Mouse (Mus musculus) megakaryocyte, adult 5-6 weeks (primary cell): ENCODE data around the gene Rab40c. TPM values are rescaled to one million over a fixed set of nuclear protein-coding genes. Genes with fewer than 3 reads are reported as not detected.
A peak's percentile ranks its signal among the peaks of the same experiment; 100 is the strongest.
"Not testable (repeated sequence)": the region's sequence is repeated elsewhere in the genome, so short reads cannot be mapped to it uniquely, and the experiment has no call there.

Experiments used
- ATAC-seq: 2 replicates; pipeline ENCODE4 v1.8.0; 2016; ENCODE audit warnings: mild to moderate bottlenecking, inconsistent platforms; ENCODE audit not compliant: poor library complexity, severe bottlenecking
- total RNA-seq, 2 experiments: library from RNA; stranded (forward) in 1 of 2; stranded (reverse) in 1 of 2; fragments of 153-499, 151-499 nt in 1 of 2; fragments of 221-1000, 200-1000 nt in 1 of 2; gene quantifications; 2 replicates each; pipeline versions ENCODE4 v1.2.3 to v1.2.4; 2015 to 2017

Gene Rab40c
- total RNA-seq, 2 experiments from 2014 or later: 7.9 to 16.1 TPM

DNA sequence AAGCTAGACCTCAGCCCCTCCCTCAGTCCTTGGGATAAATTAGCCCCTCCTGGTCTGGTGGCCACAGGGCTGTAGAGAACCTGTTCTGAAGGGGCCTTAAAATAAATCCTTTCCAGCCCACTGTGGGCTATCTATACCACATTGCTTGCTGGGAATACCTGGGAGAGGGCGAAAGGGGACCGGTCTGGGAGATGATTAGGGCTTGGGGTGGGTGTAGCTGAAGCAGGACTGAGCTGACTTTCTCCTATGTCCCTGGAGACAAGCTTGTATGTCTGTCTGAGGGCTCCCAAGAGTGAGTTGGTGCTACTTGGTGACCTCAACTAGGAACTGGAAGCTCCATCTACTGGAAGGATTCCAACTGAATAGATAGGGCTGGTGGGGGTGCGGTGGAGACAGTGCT, 42.5 kb downstream of the Rab40c start:
- no peak for ATAC-seq

DNA sequence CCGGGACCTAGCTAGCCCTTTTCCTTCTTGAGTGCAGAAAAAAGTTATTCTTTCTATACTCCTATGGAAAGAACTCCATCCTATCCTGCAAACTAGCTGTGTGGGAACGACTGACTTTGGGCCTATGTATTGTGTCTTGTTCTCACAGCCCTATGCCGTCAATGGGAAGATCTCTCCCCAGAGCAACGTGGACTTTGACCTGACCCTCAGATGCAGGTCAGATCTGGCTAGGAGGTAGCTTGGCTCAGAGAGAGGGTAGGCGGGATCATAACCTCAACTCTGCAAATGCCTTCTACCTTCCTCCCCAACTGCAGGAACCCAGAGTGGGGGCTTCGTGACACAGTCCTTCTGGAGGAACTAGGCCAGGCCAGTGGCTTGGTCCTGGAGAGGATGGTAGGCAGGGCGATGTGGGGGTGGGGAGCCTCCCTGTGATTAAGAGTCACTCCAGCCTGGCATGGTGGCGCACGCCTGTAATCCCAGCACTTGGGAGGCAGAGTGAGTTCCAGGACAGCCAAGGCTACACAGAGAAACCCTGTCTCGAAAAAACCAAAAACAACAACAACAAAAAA, 43.1 kb downstream of the Rab40c start:
- no peak for ATAC-seq

DNA sequence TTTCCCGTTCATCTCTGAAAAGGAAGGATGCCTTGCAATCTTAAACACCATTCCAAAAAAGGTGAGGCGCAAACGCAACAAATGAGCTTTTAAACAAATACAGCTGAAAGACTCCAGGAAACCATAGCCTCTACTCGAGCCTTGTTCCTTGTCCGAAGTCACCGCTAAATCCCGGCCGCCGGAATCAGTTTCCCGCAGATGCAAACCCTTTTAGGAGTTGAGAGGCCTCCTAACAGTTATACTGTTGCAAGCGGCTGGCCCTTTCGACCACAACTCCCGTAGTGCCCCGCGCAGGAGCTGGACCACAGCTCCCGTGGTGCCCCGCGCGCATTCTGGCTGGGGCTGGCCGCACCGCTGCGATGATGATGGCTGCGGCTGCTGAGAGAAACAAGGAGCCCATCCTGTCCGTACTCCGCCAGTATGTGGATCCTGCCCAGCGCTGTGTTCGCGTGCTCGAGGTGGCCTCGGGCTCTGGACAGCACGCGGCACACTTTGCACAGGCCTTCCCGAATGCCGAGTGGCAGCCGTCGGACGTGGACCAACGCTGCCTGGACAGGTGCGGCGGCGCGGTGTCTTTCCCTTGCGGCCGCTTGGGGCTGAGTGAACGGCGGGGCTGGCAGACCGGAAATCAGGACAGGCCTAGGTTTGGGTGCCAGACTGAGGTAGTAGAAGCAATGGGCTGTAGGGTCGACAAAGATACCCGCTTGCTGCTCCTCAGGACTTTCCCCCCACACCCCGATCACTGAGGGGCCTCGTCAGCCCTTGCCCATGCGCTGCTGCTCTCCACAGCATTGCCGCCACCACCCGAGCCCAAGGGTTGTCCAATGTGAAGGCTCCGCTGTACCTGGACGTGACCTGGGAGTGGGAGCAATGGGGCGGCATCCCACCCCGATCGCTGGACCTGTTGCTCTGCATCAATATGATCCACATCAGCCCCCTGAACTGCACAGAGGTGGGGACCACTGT, 44.1 kb downstream of the Rab40c start:
- peak; percentile 91 for ATAC-seq

DNA sequence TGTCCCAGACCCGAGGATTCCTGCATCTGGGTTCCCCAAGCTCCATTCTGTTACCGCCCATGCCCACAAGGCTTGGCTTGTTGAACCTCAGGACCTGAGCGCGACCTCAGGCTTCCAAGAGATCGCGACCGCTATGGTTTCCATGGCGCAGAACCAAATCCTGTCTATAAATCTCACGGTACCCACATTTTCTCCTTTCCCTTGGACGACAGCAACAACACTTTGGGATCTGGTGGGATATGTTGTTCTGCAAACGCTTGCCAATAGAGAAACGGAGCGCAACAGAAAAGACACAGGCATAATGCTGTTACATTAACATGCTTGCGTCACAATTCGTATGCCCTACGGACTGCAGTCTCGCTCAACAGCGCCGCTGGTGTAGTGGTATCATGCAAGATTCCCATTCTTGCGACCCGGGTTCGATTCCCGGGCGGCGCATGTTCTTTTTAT, 44.8 kb downstream of the Rab40c start, which contains the start of gene Mettl26:
TSS of gene Mettl26 (plus strand) at position 354 of the 450 bp plus-strand sequence.
- ATAC-seq: peak; percentile 78

DNA sequence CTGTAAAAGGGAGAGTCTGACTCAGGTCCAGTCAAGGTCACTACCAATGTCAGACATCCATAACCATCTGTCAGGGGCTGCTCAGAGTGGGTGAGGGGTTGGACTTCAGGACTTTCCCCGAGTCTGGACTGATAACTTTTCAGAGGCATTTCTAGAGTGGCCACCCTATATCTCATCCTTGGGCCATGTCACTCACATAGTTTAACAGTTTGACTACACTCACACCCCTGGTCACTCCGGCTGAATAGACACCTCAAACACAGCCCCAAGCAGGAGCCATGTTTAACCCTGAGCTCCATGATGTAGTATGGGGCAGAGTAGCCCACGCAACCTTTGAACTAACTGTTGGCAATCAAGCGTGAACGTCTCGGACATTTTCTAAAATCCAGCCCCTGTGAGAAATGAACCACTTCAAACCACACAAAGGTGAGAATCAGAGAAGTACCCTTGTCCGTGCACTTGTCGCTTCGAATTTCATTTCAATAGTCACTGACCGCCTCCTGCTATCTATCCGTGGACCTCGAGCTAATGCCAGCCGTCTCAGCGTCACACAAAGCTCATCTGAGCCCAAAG, 45.3 kb downstream of the Rab40c start:
- no peak for ATAC-seq

DNA sequence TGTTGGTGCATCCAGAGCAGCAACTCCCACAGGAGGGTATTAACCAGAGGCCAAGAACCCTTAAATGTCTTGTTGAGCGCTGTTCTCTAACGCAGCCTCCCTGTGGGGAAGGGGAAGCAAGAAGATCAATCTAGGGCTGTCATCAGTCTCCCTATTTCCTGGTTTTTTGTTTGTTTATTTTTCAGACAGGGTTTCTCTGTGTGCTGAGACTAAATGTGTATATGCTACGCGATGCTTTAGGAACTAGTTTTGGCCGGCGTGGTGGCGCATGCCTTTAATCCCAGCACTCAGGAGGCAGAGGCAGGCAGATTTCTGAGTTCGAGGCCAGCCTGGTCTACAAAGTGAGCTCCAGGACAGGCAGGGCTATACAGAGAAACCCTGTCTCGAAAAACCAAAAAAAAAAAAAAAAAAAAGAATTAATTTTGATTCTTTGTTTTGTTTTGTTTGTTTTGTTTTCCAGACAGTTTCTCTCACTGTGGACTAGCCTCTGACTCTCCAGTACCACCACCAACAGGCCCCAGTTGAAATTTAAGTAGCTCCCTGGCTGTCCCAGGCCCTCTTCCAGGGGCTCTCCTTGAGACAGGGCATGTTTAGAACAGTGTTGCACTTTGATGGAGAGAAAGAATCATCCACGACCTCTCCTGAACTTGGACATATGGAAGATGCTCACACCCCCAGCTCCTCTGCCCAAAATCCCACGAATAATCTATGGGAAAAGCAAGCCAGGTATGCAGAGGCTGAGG, 46.0 kb downstream of the Rab40c start:
- no peak for ATAC-seq

DNA sequence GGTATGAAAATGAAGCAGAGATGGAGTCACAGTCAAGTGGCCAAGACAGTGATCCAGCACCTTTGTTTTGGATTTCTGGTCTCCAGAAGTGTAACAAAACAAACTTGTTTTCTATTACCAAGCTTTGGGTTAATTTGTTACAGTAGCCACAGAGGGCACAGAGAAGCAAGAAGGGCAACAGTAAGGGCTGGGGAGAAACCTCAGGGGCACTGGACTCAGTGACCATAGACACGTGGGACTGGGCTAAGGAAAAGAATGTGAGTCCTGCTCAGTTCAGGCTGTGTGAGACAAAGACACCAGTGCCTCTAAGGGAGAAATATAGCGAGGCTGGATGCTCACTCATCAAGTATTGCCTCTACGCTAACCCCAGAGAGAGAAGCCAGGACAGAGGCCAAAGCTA, 46.9 kb downstream of the Rab40c start:
- ATAC-seq: no peak

DNA sequence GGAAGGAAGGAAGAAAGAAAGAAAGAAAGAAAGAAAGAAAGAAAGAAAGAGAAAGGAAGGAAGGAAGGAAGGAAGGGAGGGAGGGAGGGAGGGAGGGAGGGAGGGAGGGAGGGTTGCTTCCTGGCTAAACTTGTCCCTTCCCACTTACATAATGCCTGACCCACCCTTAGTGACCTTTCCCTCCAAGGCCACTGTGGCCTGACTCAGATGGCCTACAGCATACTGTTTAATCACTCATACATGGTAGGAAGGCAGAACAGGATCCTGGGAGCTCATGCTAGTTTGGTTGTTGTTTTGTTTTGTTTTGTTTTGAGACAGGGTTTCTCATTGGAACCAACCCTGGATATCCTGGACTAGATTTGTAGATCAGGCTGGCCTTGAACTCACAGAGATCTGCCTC, 48.0 kb downstream of the Rab40c start:
- ATAC-seq: not testable (repeated sequence)

DNA sequence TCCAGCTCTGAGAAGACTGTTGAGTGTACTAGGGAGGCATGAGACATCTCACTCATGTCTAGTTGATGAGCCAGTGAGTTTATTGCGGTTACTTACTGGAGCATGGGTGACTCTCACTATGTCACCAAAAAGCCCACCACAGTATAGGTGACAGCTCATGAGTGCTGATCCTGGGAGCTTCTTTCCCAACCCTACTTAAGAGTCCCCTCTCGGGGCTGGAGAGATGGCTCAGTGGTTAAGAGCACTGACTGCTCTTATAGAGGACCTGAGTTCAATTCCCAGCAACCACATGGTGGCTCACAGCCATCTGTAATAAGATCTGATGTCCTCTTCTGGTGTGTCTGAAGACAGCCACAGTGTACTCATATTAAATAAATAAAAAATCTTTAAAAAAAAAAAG, 49.6 kb downstream of the Rab40c start:
- ATAC-seq: no peak

DNA sequence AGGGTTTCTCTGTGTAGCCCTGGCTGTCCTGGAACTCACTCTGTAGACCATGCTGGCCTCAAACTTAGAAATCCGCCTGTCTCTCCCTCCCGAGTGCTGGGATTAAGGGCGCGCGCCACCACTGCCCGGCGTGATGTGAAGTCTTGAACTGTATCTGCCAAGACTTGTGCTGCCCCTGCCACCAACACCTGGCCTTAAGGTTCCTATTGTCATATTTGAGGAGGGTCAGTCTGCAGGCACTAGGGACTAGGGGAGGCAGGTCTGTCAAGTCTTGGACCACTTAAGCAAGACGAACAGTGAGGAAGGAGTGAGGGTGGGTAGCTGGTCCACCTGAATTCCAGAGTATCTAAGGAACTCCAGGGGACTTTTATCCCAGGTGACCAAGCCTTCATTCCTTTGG, 50.0 kb downstream of the Rab40c start:
- no peak for ATAC-seq

DNA sequence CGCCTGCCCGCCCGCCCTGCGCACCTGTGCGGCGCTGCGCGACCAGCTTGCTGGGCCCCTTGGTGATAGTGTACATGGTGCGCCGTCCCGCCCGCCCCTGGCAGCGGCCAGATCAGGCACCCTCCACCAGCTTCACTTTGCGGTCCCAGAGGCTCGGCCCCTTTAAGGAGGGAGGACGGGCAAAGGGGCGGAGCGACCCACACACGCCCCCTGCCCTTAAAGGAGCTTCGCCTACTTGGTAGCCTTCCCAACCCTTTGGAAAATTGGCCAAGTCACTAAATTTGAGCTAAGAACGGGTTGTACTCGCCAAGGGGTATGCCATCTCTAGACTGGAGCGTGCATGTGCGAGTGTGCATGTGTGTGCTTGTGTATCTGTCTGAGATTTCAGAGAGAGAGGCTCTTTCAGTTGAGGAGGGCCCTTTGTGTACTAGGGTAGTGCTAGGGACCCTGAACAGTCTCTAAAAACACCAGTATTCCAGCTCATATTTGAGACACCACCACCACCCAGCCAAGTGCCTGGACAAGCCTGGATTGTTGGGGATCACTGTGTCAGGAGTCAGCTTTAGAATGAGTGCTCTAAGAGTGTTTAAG, 50.8 kb downstream of the Rab40c start, which contains the start of gene Mcrip2:
TSS of gene Mcrip2 (minus strand) at position 164 of the 591 bp plus-strand sequence.
- ATAC-seq: peak; percentile 66

DNA sequence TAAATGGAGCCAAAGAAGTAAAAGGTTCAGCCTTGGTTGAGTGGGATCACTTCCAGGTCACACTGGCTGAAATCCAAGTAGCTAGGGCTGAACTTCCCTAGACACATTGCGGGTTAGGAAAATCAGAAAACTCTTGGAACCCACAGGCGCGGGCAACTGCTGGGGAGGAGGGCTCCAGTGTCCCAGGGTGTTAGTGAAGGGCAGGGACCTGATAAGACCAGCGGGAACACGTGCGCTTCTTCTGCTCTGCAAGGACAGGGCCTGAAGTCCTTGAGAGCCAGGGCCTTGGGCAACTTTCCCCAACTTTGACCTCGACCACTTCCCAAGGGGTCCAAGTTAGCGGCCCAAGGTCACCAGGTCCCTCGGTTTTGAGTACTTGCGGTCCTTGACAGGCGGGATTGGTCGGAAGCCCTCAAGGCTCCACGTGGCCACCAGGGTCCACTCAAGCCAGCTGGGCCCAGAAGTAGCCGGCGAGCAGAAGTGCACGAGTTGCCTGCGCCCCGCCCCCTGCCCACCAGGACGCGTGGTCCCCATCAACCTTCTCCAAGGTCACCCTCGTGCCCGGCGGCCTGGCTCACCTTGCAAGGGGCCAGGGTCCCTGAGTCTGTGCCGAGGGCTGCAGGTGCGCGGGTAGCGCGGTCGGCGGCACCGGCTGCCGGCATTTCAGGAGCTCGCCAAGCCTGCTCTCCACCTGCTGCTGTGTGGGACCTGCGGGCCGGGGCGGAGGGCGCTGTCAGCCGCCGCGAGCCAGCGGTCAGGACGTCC, 51.5 kb downstream of the Rab40c start:
- peak; percentile 56 for ATAC-seq

DNA sequence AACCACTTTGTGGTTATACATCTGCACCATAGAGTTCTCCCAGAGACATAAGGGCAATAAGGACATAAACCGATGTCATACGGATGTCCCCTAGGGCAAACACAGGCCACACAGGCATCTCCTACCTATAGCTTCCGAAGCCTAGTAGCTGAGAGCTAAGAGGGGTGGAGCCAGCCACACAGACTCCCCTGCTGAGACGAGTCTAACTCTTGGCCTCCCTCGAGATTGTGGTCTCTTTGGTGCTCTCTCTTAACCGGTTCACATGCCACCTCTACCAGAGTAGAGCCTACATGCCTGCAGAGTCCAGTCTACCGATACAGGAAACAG, 52.1 kb downstream of the Rab40c start:
- 0 out of 2 replicates have a peak, but pooled peaks have one; percentile 18 for ATAC-seq

DNA sequence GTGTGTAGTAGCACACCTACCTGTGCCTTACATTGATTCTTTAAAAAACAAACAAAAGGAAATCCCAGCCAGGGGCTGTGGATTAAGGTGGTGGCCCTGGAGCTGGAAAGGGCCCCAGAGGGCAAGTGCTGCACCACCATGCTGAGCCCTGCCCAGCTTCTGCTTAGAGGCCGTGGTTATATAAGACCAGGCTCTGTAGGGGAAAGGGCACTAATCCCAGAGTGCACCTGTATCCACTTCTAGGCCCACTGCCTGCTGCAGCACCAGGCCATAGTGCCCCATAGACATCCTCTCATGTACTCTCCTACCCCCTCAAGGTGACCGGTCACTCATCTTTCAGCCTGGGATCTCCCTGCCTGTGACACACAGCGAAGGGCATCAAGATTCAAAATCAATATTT, 53.4 kb downstream of the Rab40c start:
- ATAC-seq: no peak

DNA sequence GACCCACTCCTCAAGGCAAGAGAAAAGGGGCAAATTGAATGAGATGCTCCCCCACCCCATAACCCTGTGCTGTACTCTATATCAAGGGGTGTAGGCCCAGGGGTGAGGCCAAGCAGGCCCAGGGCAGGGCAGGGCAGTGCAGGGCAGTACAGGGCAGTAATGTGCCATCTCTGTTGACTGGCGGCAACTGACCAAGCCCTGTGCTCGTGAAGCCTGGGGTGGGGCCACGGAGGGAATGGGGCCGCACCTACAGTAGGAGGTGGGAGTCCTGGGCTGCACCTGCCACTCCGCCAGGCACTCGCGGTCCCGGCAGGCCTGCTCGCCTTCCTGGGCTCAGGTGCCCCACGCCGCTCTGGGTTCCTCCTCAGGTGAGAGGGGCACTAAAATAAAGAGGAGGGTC, 54.2 kb downstream of the Rab40c start:
- ATAC-seq: no peak

DNA sequence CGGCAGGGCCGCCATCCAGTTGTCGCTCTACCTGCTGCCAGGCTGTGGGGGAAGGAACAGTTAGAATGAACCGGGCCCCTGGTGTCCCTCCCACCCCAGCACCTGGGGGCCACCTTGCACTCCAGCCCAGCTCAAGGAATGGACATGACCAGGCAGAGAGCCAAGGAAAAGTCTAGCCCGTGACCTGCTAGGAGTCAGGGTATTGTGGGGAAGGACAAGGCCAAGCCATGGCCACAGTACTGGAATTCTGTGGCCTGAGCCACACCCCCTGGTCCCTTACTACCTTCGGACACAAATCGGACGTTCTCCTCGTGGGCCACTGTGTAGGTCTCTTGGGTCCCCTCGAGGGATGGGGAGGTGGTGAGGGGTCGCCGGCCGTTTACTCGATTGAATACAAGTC, 55.2 kb downstream of the Rab40c start:
- no peak for ATAC-seq

DNA sequence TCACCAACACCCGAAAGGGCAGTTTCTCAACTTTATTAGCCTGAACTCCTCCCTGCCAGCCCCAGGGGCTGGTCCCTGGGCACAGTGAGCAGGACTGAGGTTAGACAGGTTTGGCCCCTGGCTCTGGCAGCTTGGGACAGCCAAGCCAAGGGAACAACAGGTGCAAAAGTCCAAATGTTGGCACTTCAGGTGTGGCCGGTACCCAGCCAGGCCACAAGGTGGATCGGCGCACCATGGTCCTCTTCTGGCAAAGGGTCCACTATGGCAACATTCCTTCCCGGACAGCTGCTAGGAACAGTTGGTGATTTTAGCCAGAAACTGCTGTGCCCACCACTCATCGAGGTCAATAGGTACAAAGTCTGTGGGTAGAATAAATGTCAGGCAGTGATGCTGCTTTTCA, 55.8 kb downstream of the Rab40c start:
- no peak for ATAC-seq

DNA sequence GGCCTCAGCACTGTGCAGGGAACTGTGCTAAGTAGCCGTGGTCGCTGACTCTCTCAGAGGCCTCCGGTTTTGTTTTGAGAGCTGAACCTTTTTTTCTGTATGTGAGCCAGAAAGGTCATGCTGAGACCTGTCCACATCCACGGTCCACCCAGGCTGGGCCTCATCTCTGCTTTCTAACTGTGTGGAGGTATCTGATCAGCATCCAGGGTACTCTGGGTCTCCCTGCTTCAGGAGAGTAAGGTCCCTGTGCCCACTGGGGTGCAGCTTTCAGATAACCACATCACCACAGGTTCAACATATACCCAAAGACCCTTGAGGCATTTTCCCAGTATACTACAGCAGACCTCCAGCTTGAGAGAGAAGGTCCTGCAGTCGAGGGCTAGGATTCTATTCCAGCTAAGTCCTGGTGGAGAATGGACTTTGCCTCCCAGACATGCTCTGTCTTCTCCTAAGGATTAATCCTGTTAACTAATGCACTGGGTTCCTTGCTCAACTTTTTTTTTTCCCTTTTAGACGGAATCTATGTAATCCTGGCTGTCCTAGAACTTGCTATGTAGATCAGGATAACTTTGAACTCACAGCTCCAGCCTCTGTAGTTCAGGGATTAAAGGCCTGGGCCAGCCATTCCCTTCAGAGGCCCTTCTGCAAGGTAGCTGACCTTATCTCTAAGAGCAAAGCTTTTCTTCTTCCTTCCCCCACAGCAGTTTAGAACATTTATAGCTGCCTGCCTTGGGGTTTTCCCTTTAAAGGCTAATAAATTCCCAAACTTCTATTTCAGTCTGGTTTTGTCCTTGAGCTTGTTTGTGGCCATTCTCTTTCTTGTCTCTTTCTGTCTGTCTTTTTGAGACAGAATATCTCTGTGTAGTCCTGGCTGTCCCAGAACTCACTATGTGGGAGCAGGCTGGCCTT, 57.6 kb downstream of the Rab40c start:
- ATAC-seq: no peak
